Mouse (Mus musculus) liver, embryonic 13.5 days (tissue): ENCODE results near the gene Stmn1. TPM values are rescaled to one million over a fixed set of nuclear protein-coding genes. Genes with fewer than 3 reads are reported as not detected.
A peak's percentile ranks its signal among the peaks of the same experiment; 100 is the strongest.

Source experiments
- ATAC-seq: fragments of 200-750 bp; cut with Nextera tagmentation; 2 replicates; pipeline ENCODE4 v1.8.0; 2017; ENCODE audit warnings: low read depth, mild to moderate bottlenecking, moderate number of reproducible peaks, moderate library complexity
- DNase-seq: peaks from one replicate; pipeline ENCODE4 v3.0.0; 2022
- H3K27ac ChIP-seq: fragments of 300-500 bp; sonication (generic); 2 replicates; pipeline ENCODE4 v1.5.1; 2015; ENCODE audit warnings: moderate library complexity, mild to moderate bottlenecking, inconsistent platforms
- H3K27me3 ChIP-seq: fragments of 300-500 bp; sonication (generic); 2 replicates; pipeline ENCODE4 v1.6.1; 2015; ENCODE audit warnings: mild to moderate bottlenecking, inconsistent platforms
- H3K36me3 ChIP-seq: fragments of 300-500 bp; sonication (generic); 2 replicates; pipeline ENCODE4 v1.6.1; 2015; ENCODE audit warnings: mild to moderate bottlenecking, inconsistent platforms
- H3K4me1 ChIP-seq: fragments of 300-500 bp; sonication (generic); replicated peaks from 2 replicates; pipeline ENCODE4 v1.6.1; 2015; ENCODE audit warnings: inconsistent platforms
- H3K4me2 ChIP-seq: fragments of 300-500 bp; sonication (generic); 2 replicates; pipeline ENCODE4 v1.6.1; 2015; ENCODE audit warnings: inconsistent platforms, mild to moderate bottlenecking, moderate library complexity
- H3K4me3 ChIP-seq: fragments of 300-500 bp; sonication (generic); replicated peaks from 2 replicates; pipeline ENCODE4 v1.5.1; 2015; ENCODE audit warnings: mild to moderate bottlenecking, inconsistent platforms
- H3K9ac ChIP-seq: fragments of 300-500 bp; sonication (generic); 2 replicates; pipeline ENCODE4 v1.6.1; 2015; ENCODE audit warnings: mild to moderate bottlenecking, inconsistent platforms
- H3K9me3 ChIP-seq: fragments of 300-500 bp; sonication (generic); replicated peaks from 2 replicates; pipeline ENCODE4 v1.6.1; 2016; ENCODE audit warnings: inconsistent platforms
- WGBS: fragments of 180-500 bp; shearing (Covaris S2); methylation state at CpG from one replicate; pipeline ENCODE4 v1.1.7; 2015; ENCODE audit not compliant: insufficient replicate concordance; 5-methylcytosine and 5-hydroxymethylcytosine counted together
- polyA plus RNA-seq: library from polyadenylated mRNA; unstranded; fragments of >200 nt; fragmentation: Nextera tagmentation; extraction: Ambion mirVana; gene quantifications from 2 replicates; pipeline ENCODE4 v1.2.1, GENCODE M21; 2015

Gene Stmn1
- polyA plus RNA-seq, 1 experiment from 2014 or later = 514 TPM

- no peaks in the 10 kb centered on the region for H3K9me3 ChIP-seq
- 33% methylated on average over 4 of the region's 4 CpGs for WGBS
- H3K27ac ChIP-seq = peak overlapping the region; percentile 69
- H3K4me2 ChIP-seq = peak overlapping the region; percentile 53
- H3K4me1 ChIP-seq = peaks cover 76% of the 10 kb centered on the region
- DNase-seq (peak; percentile 56), ATAC-seq (peak; percentile 61)
- peaks cover 12% of the 10 kb centered on the region for H3K36me3 ChIP-seq
- H3K27me3 ChIP-seq = no peaks in the 10 kb centered on the region
- peak overlapping the region; percentile 51; the same call in 1 of the 2 replicates for H3K9ac ChIP-seq
- H3K4me3 ChIP-seq = peak overlapping the region; percentile 21; the same call in 1 of the 2 replicates
These were observed 35.7 kb downstream of the Stmn1 start for GRCm38 (mm10) chr4:134503686-134504357.

- 0 out of 2 replicates have a peak overlapping the region, but pooled peaks have one; percentile 4 for H3K4me2 ChIP-seq
- no peak for ATAC-seq
- peak; percentile 47 for DNase-seq
- H3K9ac ChIP-seq = 0 out of 2 replicates have a peak overlapping the region, but pooled peaks have one; percentile 37
- peak overlapping the region; percentile 89 for H3K27ac ChIP-seq
- H3K36me3 ChIP-seq = peaks cover 12% of the 10 kb centered on the region
- no peak overlapping the region for H3K4me3 ChIP-seq
- H3K4me1 ChIP-seq = peaks cover 84% of the 10 kb centered on the region
- 52% methylated on average over 4 of the region's 4 CpGs for WGBS
- H3K27me3 ChIP-seq = no peaks in the 10 kb centered on the region
- no peaks in the 10 kb centered on the region for H3K9me3 ChIP-seq
These were observed 37.2 kb downstream of the Stmn1 start for GRCm38 (mm10) chr4:134505303-134505789.

- Histone ChIP-seq H3K9ac (peak overlapping the region; percentile 40; the same call in 1 of the 2 replicates), H3K4me2 (peak overlapping the region; percentile 38), H3K9me3 (no peaks in the 10 kb centered on the region), H3K36me3 (peaks cover 12% of the 10 kb centered on the region), H3K4me3 (no peak overlapping the region), H3K4me1 (peaks cover 82% of the 10 kb centered on the region), H3K27ac (peak overlapping the region; percentile 89), H3K27me3 (no peaks in the 10 kb centered on the region)
- DNase-seq (peak; percentile 71), ATAC-seq (peak; percentile 82)
- 23% methylated on average over 3 of the region's 4 CpGs for WGBS
These were observed 38.0 kb downstream of the Stmn1 start for GRCm38 (mm10) chr4:134505966-134506594.

GRCm38 (mm10) chr4:134506713-134507112 is 38.6 kb downstream of the Stmn1 start:
- peaks cover 85% of the 10 kb centered on the region for H3K4me1 ChIP-seq
- no peak overlapping the region for H3K4me3 ChIP-seq
- no peaks in the 10 kb centered on the region for H3K9me3 ChIP-seq
- 88% methylated on average over 19 of the region's 19 CpGs for WGBS
- H3K9ac ChIP-seq = no peak overlapping the region
- H3K27me3 ChIP-seq = no peaks in the 10 kb centered on the region
- H3K27ac ChIP-seq = peak overlapping the region; percentile 89
- DNase-seq = no peak
- ATAC-seq = no peak
- H3K36me3 ChIP-seq = peaks cover 12% of the 10 kb centered on the region
- 0 out of 2 replicates have a peak overlapping the region, but pooled peaks have one; percentile 38 for H3K4me2 ChIP-seq

GRCm38 (mm10) chr4:134510396-134510795 is 42.3 kb downstream of the Stmn1 start:
- H3K36me3 ChIP-seq = peaks cover 25% of the 10 kb centered on the region
- H3K27ac ChIP-seq = peak overlapping the region; percentile 55
- H3K9me3 ChIP-seq = no peaks in the 10 kb centered on the region
- no peak overlapping the region for H3K4me3 ChIP-seq
- H3K4me2 ChIP-seq = peak overlapping the region; percentile 93
- DNase-seq (no peak), ATAC-seq (no peak)
- peaks cover 87% of the 10 kb centered on the region for H3K4me1 ChIP-seq
- H3K9ac ChIP-seq = peak overlapping the region; percentile 13; the same call in 1 of the 2 replicates
- H3K27me3 ChIP-seq = no peaks in the 10 kb centered on the region
- 76% methylated on average over 4 of the region's 4 CpGs for WGBS

GRCm38 (mm10) chr4:134510845-134511411 is 42.8 kb downstream of the Stmn1 start, which contains the start of gene Aunip:
Aunip (plus strand) TSS chr4:134510999.
- Histone ChIP-seq H3K27me3 (no peaks in the 10 kb centered on the region), H3K4me2 (peak within 1 kb of the TSS; percentile 93), H3K4me3 (peak within 1 kb of the TSS; percentile 77), H3K9me3 (no peaks in the 10 kb centered on the region), H3K4me1 (peaks cover 87% of the 10 kb centered on the region), H3K9ac (peak within 1 kb of the TSS; percentile 85), H3K36me3 (peaks cover 29% of the 10 kb centered on the region), H3K27ac (peak within 1 kb of the TSS; percentile 89)
- under 1% methylated on average over 42 of the region's 42 CpGs for WGBS
- peak; percentile 78 for DNase-seq
- ATAC-seq = peak; percentile 81

- Histone ChIP-seq H3K4me3 (peak overlapping the region; percentile 77), H3K9ac (peak overlapping the region; percentile 85), H3K27ac (peak overlapping the region; percentile 89), H3K9me3 (no peaks in the 10 kb centered on the region), H3K36me3 (peaks cover 35% of the 10 kb centered on the region), H3K4me1 (peaks cover 87% of the 10 kb centered on the region), H3K4me2 (peak overlapping the region; percentile 93), H3K27me3 (no peaks in the 10 kb centered on the region)
- DNase-seq = no peak
- no peak for ATAC-seq
- WGBS = 18% methylated on average over 6 of the region's 6 CpGs
These were observed 43.6 kb downstream of the Stmn1 start for GRCm38 (mm10) chr4:134511730-134512129.

GRCm38 (mm10) chr4:134512798-134513197 is 44.7 kb downstream of the Stmn1 start:
- peak overlapping the region; percentile 77 for H3K4me3 ChIP-seq
- WGBS = 3% methylated on average over 15 of the region's 15 CpGs
- H3K27ac ChIP-seq = peak overlapping the region; percentile 88
- ATAC-seq = peak; percentile 62
- H3K9me3 ChIP-seq = no peaks in the 10 kb centered on the region
- H3K9ac ChIP-seq = peak overlapping the region; percentile 66
- DNase-seq = no peak
- peaks cover 31% of the 10 kb centered on the region for H3K36me3 ChIP-seq
- H3K4me2 ChIP-seq = peak overlapping the region; percentile 93
- no peaks in the 10 kb centered on the region for H3K27me3 ChIP-seq
- peaks cover 87% of the 10 kb centered on the region for H3K4me1 ChIP-seq

GRCm38 (mm10) chr4:134514309-134514930 is 46.3 kb downstream of the Stmn1 start:
- peak overlapping the region; percentile 77 for H3K4me3 ChIP-seq
- H3K4me2 ChIP-seq = peak overlapping the region; percentile 93
- H3K27ac ChIP-seq = peak overlapping the region; percentile 88
- H3K36me3 ChIP-seq = peaks cover 45% of the 10 kb centered on the region
- DNase-seq = peak; percentile 51
- H3K9ac ChIP-seq = peak overlapping the region; percentile 62
- 0 out of 2 replicates have a peak, but pooled peaks have one; percentile 20 for ATAC-seq
- H3K9me3 ChIP-seq = no peaks in the 10 kb centered on the region
- WGBS = 45% methylated on average over 11 of the region's 11 CpGs
- H3K4me1 ChIP-seq = peaks cover 78% of the 10 kb centered on the region
- no peaks in the 10 kb centered on the region for H3K27me3 ChIP-seq

- Histone ChIP-seq H3K27ac (peak overlapping the region; percentile 55), H3K9me3 (no peaks in the 10 kb centered on the region), H3K4me2 (peak overlapping the region; percentile 31; the same call in 1 of the 2 replicates), H3K36me3 (peaks cover 56% of the 10 kb centered on the region), H3K4me3 (no peak overlapping the region; the same call in 1 of the 2 replicates), H3K27me3 (no peaks in the 10 kb centered on the region), H3K9ac (peak overlapping the region; percentile 45), H3K4me1 (peaks cover 68% of the 10 kb centered on the region)
- DNase-seq = no peak
- 52% methylated on average over 7 of the region's 7 CpGs for WGBS
- no peak for ATAC-seq
These were observed 47.5 kb downstream of the Stmn1 start for GRCm38 (mm10) chr4:134515614-134516013.
